Mouse (Mus musculus): Measurements from ENCODE around the gene Cfd. TPM values are rescaled to one million over a fixed set of nuclear protein-coding genes. Genes with fewer than 3 reads are reported as not detected.

The Cfd gene
- total RNA-seq, 2 experiments from 2014 or later, result 316 to 348 TPM

GRCm38 (mm10) chr10:79933145-79933679, 42.6 kb downstream of the Cfd start:
- DNase-seq, result peak; percentile 50

GRCm38 (mm10) chr10:79933861-79934260, 43.2 kb downstream of the Cfd start:
- DNase-seq, result no peak

- peak; percentile 87 for DNase-seq
Measured at GRCm38 (mm10) chr10:79934272-79934721, 43.6 kb downstream of the Cfd start.

- no peak for DNase-seq
Measured at GRCm38 (mm10) chr10:79934794-79935569, 44.3 kb downstream of the Cfd start.

DNA sequence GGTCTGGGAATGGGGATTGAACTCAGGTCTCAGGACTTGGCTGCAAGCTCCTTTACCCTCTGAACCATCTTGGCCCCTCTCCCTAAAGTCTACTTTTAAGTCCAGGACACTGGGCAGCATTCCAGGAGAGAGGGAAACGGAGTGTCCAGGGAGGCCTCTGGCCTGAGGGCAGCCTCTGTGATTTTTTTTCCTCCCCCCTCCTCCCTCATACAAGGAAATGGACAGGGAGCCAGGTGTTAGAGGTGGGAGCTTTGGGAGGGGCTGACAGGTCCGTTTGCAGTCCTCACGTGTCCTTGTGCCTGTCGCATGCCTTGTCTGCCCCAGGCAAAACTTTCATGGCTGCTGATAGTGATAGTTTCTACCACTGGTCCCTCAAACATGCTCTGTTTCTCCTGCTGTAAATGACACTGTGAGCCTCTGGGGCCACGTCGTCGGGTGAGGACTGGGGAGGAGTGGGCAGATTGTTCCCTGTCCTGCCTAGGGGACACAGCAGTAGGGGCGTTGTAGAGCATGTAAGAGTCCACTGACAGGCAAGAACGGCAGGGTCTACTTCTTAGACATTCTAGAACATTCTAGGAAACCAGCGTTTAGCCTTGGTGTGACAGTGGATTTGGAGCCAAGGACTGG, 45.7 kb downstream of the Cfd start:
- DNase-seq, result peak; percentile 41

DNA sequence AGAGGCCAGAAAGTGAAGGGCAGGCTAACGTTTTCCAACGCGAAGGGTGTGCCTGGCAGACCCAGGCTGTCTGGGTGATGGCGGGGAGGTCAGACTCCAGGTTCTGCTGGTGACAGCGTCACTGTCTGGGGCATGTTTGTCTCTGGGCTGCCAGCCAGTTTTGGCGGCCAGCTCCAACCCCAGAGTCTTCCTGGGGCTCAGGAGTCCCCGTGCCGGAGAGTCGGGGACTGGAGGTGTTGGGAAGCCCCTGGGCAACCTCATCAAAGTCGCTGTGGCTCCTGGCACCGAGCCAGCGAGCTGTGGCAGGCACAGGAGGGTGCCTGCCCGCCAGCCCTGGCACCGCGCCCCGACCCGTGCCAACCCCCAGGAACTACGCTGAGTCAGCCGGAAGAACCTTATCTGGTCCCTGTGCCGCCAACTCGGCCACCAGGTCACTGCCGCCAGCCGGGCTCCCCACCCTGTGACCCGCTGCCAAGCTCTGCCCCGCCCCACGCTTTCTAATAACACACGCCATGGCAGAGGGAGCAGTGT, 46.3 kb downstream of the Cfd start:
- peak; percentile 94 for DNase-seq

- no peak for DNase-seq
Measured at GRCm38 (mm10) chr10:79937775-79938526, 47.3 kb downstream of the Cfd start.

DNA sequence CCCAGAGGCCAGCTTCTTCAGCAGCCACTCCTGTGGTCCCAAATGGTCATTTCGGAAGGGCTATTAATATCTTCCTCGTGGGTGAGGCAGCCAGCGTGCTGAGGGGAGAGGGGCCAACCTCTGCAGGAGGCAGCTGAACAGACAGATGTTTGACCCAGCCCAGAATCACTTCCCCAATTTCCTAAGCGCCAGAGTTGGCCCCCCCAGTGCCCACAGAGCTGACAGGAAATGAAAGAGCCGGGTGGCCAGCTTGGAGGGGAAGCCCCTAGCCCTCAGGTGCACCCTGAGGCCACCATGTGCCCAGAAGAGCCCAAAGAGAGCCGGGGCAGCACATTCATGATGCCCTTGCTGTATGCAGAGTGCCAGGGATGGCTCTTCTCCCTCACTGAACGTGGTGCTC, 50.1 kb downstream of the Cfd start:
- DNase-seq, result no peak

Small RNA genes lying within 50 kb of the gene (microRNA-seq; reads per million reads assigned to microRNA genes)
- gene Mir6910, result not detected

Other genes starting within 250 kb of the Cfd start
- not detected for gene Odf3l2, start 245.1 kb upstream of the Cfd start, total RNA-seq (2021)
- gene Madcam1, start 226.3 kb upstream of the Cfd start, total RNA-seq (2021), result 1 to 10 TPM; 3.1 to 4.0 TPM
- 10 to 100 TPM; 26.2 to 27.0 TPM for gene Tpgs1, start 221.5 kb upstream of the Cfd start, total RNA-seq (2021)
- gene Cdc34, start 208.7 kb upstream of the Cfd start, total RNA-seq (2021), result 10 to 100 TPM; 90.2 to 96.7 TPM
- gene Gzmm, start 201.8 kb upstream of the Cfd start, total RNA-seq (2021), result 1 to 10 TPM; 1.0 to 1.5 TPM
- gene Bsg, start 186.4 kb upstream of the Cfd start, total RNA-seq (2021), result 100 to 1,000 TPM; 662 to 732 TPM
- gene Hcn2, start 174.2 kb upstream of the Cfd start, total RNA-seq (2021), result 1 to 10 TPM; 7.2 to 8.7 TPM
- 10 to 100 TPM; 60.1 to 69.8 TPM for gene Polrmt, start 144.3 kb upstream of the Cfd start, total RNA-seq (2021)
- gene Fgf22, start 135.8 kb upstream of the Cfd start, total RNA-seq (2021), result not detected
- 10 to 100 TPM; 50.8 to 55.1 TPM for gene Rnf126, start 123.9 kb upstream of the Cfd start, total RNA-seq (2021)
- gene Fstl3, start 113.6 kb upstream of the Cfd start, total RNA-seq (2021), result 1 to 10 TPM; 5.5 to 5.7 TPM
- gene Prss57, start 99.9 kb upstream of the Cfd start, total RNA-seq (2021), result under 1 TPM; 0.09 to 0.21 TPM
- 10 to 100 TPM; 69.6 to 80.2 TPM for gene Palm, start 97.3 kb upstream of the Cfd start, total RNA-seq (2021)
- gene Misp, start 69.9 kb upstream of the Cfd start, total RNA-seq (2021), result under 1 TPM in 1 of 2 experiments, not detected in 1; 0.27 TPM
- 100 to 1,000 TPM; 267 to 270 TPM for gene Ptbp1, start 36.4 kb upstream of the Cfd start, total RNA-seq (2021)
- gene Prtn3, start 16.4 kb upstream of the Cfd start, total RNA-seq (2021), result 1 to 10 TPM; 1.5 to 2.8 TPM
- 1 to 10 TPM; 3.4 to 4.3 TPM for gene Plppr3, start 16.2 kb upstream of the Cfd start, total RNA-seq (2021)
- gene Elane, start 4.6 kb upstream of the Cfd start, total RNA-seq (2021), result 1 to 10 TPM; 2.1 to 2.3 TPM
- gene Med16, start 18.1 kb downstream of the Cfd start, total RNA-seq (2021), result 10 to 100 TPM; 48.1 to 50.8 TPM
- not detected for gene Gm26602, start 20.0 kb downstream of the Cfd start, total RNA-seq (2021)
- gene Kiss1r, start 26.1 kb downstream of the Cfd start, total RNA-seq (2021), result 1 to 10 TPM in 1 of 2 experiments, under 1 TPM in 1; 0.69 to 1.8 TPM
- 10 to 100 TPM; 78.9 to 93.6 TPM for gene R3hdm4, start 30.4 kb downstream of the Cfd start, total RNA-seq (2021)
- 1 to 10 TPM; 6.3 to 8.1 TPM for gene Arid3a, start 36.2 kb downstream of the Cfd start, total RNA-seq (2021)
- 10 to 100 TPM; 32.4 to 34.9 TPM for gene Wdr18, start 69.3 kb downstream of the Cfd start, total RNA-seq (2021)
- gene Grin3b, start 79.9 kb downstream of the Cfd start, total RNA-seq (2021), result under 1 TPM; 0.27 to 0.36 TPM
- 100 to 1,000 TPM; 143 to 146 TPM for gene Tmem259, start 93.5 kb downstream of the Cfd start, total RNA-seq (2021)
- gene Cnn2, start 97.7 kb downstream of the Cfd start, total RNA-seq (2021), result 10 to 100 TPM; 46.8 to 57.8 TPM
- gene Abca7, start 105.6 kb downstream of the Cfd start, total RNA-seq (2021), result 10 to 100 TPM; 16.0 to 19.8 TPM
- gene Arhgap45, start 125.8 kb downstream of the Cfd start, total RNA-seq (2021), result 10 to 100 TPM; 11.9 to 12.7 TPM
- 100 to 1,000 TPM in 1 of 2 experiments, 10 to 100 TPM in 1; 96.5 to 102 TPM for gene Polr2e, start 148.9 kb downstream of the Cfd start, total RNA-seq (2021)
- gene Gpx4, start 156.3 kb downstream of the Cfd start, total RNA-seq (2021), result 1,000 to 10,000 TPM; 1,132 to 1,146 TPM
- 10 to 100 TPM; 37.5 to 55.7 TPM for gene Sbno2, start 214.7 kb downstream of the Cfd start, total RNA-seq (2021)
- gene Stk11, start 224.9 kb downstream of the Cfd start, total RNA-seq (2021), result 100 to 1,000 TPM; 133 to 151 TPM
- gene Atp5d, start 247.8 kb downstream of the Cfd start, total RNA-seq (2021), result 100 to 1,000 TPM; 982 to 996 TPM
- gene Cbarp, start 250.0 kb downstream of the Cfd start, total RNA-seq (2021), result 10 to 100 TPM; 41.6 to 65.6 TPM

Measured in adrenal gland, postnatal 10 days (tissue).